Mouse (Mus musculus): ENCODE data around the gene Rspo3.

Gene Rspo3

GRCm38 (mm10) chr10:29441297-29441696 lies 94.4 kb downstream of the Rspo3 start:
- DNase-seq (ENCODE audit: extremely low read depth, low read depth): no peak

- DNase-seq (ENCODE audit: extremely low read depth, low read depth): no peak
Measured at GRCm38 (mm10) chr10:29432935-29433453, 102.7 kb downstream of the Rspo3 start.

DNA sequence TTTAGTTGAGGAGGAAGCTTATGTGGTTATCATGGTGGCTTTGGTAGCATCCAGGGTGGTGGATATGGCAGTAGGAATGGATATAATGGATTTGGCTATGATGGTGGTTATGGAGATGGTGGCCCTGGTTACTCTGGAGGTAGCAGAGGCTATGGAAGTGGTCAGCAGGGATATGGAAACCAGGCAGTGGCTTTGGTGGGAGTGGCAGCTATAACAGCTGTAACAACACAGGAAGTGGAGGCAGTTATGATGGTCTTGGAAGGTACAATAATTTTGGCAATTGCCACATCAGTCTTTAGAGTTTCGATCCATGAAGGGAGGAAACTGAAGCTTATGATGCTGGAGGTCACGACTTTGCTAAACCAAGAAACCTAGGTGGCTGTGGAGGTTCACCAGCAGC lies 109.0 kb downstream of the Rspo3 start:
- no peak for DNase-seq (ENCODE audit: extremely low read depth, low read depth)

DNA sequence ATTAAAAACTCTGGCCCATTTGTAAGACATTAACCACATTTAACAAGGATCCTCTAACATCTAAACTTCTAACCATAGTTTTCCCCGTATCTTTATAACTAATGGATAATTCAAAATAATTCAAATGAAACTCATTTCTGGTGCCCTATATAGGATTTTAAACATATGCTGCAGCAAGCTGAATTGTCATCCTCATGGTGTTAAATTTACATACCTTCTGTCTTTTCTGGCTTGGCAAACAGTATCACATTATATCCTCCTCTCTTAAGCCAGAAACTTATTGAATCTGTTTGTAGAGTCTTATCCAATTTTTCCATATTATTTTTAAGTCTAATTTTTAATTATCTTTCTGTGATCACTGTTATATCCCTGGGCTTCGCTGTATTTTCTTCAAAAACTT lies 111.1 kb downstream of the Rspo3 start:
- DNase-seq (ENCODE audit: extremely low read depth, low read depth): no peak

- no peak for DNase-seq (ENCODE audit: extremely low read depth, low read depth)
Measured at GRCm38 (mm10) chr10:29414361-29414760, 121.3 kb downstream of the Rspo3 start.

GRCm38 (mm10) chr10:29402656-29403268 lies 132.9 kb downstream of the Rspo3 start:
- no peak for DNase-seq (ENCODE audit: extremely low read depth, low read depth)
